Mouse (Mus musculus): ENCODE results near the gene Abi3bp.

Gene Abi3bp

GRCm38 (mm10) chr16:56477677-56478574, at the start of gene Abi3bp:
TSS of gene Abi3bp (plus strand) at chr16:56477878.
- DNase-seq (ENCODE audit: low spot score in 2 of 2): peak; percentile 50 to 61

DNA sequence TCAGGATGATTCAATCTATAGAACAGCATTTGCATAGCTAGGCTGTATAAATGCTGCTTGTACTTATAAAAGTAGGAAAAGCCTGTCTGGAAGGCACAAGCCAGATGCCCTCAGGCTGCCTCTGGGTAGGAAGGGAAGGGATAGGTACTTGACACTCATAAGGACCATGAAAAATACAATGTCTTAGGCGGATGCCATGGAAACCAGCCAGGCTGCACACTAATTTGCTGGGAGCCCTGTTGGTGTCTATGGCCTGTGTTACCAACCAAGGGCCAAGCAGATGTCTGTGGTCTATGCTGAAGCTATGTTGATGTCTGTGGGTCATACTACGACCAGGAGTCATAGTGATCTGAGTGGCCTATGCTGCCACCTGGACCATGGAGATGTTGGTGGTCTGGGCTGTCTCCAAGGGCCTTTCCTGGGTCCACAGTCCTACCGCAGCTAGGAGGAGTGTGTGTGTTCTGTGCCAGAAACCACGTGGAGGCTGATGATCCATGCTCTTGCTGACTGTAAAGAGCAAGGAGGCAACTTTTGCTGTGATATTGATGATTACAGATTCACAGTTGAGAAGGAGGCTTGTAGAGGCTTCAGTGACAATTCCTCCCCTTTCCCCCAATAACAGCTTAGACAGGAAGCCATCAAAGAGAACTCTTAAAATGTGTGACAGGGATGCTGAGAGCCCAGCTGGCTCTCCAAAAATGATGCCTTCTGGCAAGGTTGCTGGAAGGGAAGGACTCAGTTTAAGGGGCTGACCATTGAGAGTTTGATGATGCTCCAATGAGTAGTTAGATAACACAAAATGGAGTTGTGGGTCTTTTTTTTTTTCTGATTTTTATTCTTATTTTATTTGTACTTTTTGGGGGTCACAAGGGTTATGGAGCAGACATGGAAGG, 42.1 kb upstream of the Abi3bp start:
- DNase-seq (ENCODE audit: low spot score in 2 of 2): no peak

- no peak for DNase-seq (ENCODE audit: low spot score in 2 of 2)
Observed at GRCm38 (mm10) chr16:56440243-56440642, 37.4 kb upstream of the Abi3bp start.

- no peak for DNase-seq (ENCODE audit: low spot score in 2 of 2)
Observed at GRCm38 (mm10) chr16:56441113-56441512, 36.6 kb upstream of the Abi3bp start.

- DNase-seq (ENCODE audit: low spot score in 2 of 2): no peak
Observed at GRCm38 (mm10) chr16:56441658-56442344, 35.9 kb upstream of the Abi3bp start.

DNA sequence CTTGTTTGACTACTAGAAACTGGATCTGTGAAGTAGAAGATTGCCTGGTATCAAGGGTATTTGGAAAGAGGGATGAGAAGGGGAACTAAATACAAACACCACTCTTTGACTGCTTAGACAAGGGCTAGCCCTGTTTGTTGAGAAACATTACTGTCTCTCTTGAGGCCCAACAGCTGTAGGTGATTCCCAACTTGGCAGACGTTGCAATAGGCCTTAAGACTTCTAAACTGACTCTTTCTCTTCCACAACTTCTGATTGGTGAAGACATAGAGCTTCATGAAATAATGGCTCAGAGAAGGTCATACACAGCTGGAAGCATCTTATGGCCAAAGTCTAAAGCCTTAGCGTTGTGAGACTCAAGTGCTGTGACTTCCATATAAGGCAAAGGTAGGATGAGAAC, 26.2 kb upstream of the Abi3bp start:
- DNase-seq (ENCODE audit: low spot score in 2 of 2): no peak

GRCm38 (mm10) chr16:56451923-56452322, 25.8 kb upstream of the Abi3bp start:
- DNase-seq (ENCODE audit: low spot score in 2 of 2): no peak

GRCm38 (mm10) chr16:56458052-56458754, 19.5 kb upstream of the Abi3bp start:
- no peak for DNase-seq (ENCODE audit: low spot score in 2 of 2)

- no peak for DNase-seq (ENCODE audit: low spot score in 2 of 2)
Observed at GRCm38 (mm10) chr16:56473160-56473559, 4.5 kb upstream of the Abi3bp start.

GRCm38 (mm10) chr16:56475676-56476075, 2.0 kb upstream of the Abi3bp start:
- DNase-seq (ENCODE audit: low spot score in 2 of 2): no peak

DNA sequence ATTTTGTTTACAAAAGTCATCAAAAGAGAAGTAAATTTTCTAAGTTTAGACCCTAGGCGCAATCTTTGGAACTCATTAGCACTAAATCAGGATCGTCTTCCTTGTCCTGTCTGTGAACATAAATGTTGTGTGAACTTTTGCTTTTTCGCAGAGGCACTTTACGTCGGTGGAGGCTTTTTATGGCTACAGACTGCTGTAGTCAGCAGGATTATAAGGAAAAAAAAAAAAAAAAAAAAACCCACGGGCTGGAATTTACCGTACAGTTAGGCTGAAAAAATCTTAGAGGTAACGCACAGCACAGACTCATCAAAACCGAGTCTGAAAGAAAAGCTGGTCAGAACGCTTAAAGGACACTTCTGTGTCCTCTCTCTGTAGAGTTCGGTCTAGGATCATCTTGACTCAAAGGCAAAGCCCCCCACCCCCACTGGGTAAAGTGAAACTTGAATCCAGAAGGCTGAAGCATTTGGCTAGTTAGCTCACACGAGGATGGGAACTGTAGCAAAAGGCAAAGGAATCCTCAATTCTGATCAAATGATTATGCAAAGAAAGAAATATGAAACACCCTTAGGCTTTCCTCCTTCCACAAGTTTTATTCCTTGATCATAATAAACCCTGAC, 1.0 kb downstream of the Abi3bp start:
- DNase-seq (ENCODE audit: low spot score in 2 of 2): no peak

DNA sequence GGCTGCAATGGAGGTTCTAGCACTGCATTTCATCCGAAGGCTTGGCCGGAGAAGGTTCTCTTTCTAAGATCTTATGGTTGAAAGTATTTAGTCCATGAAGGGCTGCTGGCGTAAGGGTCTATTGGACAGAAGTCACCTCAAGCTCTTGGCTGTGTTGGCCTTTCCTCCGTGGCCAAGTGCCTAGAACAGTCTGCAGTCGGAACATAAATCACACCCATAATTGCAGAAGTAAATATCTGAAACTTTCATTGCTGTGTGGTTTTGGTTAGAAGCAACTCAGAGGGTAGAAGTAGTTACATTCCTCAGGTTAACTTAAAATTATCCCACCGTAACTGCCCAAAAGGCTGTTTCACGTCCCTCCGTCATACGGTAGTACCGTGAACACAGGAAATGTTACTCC, 5.8 kb downstream of the Abi3bp start:
- DNase-seq (ENCODE audit: low spot score in 2 of 2): no peak

- peak in 1 of 2 experiments; percentile 36 for DNase-seq (ENCODE audit: low spot score in 2 of 2)
Observed at GRCm38 (mm10) chr16:56486461-56486860, 8.8 kb downstream of the Abi3bp start.

GRCm38 (mm10) chr16:56490861-56491260, 13.2 kb downstream of the Abi3bp start:
- DNase-seq (ENCODE audit: low spot score in 2 of 2): no peak

DNA sequence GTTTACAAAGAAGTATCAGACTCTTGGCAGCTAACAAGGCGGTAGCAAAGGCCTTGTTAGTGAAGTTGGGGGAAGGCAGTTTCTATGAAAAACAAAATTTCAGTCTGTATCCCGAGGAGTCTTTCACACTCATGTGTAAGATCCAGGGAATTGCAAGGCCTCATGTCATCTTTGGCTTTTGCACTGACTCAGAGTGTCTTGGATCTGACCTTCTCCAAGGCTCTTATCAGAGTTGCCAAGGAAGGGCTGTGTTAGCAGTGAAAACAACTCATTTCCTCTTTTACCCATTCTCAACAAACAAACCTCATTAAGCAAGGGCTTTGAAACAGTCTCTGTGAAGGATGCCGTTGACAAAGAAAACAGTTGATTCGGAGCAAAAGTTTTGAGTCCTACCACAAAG, 17.6 kb downstream of the Abi3bp start:
- DNase-seq (ENCODE audit: low spot score in 2 of 2): no peak

DNA sequence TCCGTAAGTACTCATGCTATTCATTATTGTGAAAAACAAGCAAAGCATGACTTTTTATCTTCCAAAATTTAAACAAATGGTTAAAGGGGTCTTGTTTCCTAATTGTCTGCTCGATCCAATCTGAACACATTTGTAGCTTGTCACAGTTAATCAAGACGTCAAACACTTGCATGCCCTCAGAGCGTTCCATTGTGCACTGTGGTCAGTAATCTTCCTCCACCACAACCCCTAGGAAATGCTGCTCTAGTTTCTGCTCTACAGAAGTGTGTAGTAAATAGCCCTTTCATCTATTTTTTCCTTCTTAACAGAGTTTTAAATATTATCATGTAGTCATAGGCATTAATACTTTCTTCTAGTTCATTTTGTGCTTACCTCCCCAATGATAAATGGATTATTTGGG, 19.1 kb downstream of the Abi3bp start:
- no peak for DNase-seq (ENCODE audit: low spot score in 2 of 2)

GRCm38 (mm10) chr16:56498680-56499079, 21.0 kb downstream of the Abi3bp start:
- no peak for DNase-seq (ENCODE audit: low spot score in 2 of 2)

DNA sequence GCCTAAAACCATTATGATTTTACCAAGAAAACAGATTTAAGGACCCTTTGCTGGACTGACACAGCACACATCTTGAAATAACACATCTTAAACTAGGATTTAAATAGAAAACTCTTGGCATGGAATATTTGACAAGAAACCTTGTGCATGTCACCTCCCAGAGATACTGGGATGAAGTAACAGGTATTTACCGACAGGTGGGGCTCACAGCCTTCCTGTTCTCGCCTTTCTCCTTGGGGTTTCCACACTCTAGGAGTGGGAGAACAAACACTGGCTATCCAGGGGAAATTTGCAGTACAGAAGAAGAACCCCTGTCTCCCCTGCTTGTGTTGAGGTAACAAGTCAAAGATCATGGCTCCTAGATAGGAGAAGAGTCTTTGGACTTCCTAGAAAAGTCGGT, 22.8 kb downstream of the Abi3bp start:
- DNase-seq (ENCODE audit: low spot score in 2 of 2): no peak

DNA sequence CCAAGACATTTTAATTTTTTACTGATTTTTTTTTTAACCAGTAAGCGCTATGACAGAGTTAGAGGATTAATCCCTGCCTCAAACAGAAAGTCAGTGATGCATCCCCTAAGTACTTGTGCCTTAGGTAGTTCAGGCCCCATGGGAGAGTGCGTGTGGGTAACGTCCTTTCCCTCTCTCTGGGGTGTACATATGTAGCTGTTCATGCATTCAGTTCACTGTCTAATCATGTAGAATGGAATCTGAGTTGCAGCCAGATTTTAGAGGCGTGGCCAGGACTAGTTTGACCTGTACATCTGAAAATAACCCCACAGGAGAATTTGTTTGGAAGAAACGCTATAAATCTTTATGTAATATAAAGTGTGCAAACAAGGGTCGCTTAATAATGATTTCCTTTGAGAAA, 23.4 kb downstream of the Abi3bp start:
- no peak for DNase-seq (ENCODE audit: low spot score in 2 of 2)

DNA sequence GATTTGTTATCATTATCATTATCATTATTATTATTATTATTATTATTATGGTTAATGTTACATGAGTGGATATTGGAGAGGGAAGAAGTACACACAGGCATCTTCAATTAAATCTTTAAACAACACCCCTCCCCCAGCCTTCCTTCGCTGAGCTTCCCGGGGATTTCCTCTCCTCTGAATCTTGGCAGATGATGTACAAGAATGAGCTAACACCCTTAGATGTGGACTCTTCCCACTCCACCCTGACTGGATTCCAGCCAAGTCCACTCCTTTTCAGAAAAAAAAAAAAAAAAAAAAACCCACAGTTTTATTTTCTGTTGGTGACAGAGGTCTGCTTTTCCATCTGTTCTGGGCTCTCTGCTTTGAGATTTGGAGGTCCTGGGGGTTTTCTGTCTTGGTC, 23.8 kb downstream of the Abi3bp start:
- no peak for DNase-seq (ENCODE audit: low spot score in 2 of 2)

DNA sequence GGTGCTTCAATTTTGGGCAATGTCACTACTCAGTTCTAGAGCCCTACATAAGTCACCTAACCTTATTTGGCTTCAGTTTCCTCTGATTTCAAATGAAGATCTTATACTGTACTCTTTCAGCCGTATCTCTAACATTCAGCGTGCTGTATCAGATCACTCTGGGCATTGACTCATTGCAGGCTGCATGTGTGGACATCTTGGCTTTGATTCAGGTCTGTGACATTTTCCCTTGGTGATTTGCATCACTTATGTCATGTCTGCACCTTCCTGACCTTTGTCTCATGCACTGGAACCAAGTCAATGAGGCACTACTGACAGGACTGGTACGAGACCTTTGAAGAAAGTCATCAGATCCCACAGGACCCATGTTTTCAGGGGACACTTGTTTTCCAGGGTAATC, 24.5 kb downstream of the Abi3bp start:
- DNase-seq (ENCODE audit: low spot score in 2 of 2): no peak
